Mouse (Mus musculus): ENCODE measurements around the gene Fras1.

DNA sequence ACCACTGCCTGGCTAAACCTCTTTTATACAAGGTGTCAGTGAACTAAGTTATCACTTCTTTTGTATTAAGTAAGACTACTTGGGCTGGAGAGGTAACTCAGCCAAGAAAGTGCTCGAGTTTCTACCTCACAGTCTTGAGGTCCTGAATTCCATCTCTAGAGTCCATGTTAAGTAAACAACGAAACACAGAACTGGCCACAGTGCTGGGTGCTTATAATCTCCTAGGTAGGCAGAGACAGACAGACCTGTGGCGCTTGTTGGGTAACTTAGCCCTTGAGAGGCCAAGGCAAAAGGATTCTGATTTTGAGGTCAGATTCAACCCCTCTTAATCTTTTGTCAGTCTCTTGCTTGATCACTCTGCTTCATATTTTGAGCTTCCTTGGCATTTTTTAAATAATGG lies 156.8 kb downstream of the Fras1 start:
- TF ChIP-seq CTCF (IDR thresholded peaks at IDR 0.05; ENCODE audit: low read depth) (no peak), EP300 (optimal IDR thresholded peaks at IDR 0.05) (no peak)

Data from stomach, postnatal 0 days (tissue).